Mouse (Mus musculus): ENCODE measurements around the gene Gosr2. TPM values are rescaled to one million over a fixed set of nuclear protein-coding genes. Genes with fewer than 3 reads are reported as not detected.
"Not testable (repeated sequence)": the region's sequence is repeated elsewhere in the genome, so short reads cannot be mapped to it uniquely, and the experiment has no call there.

Gosr2 gene
- polyA plus RNA-seq, 1 experiment from 2014 or later, result 98.1 TPM

DNA sequence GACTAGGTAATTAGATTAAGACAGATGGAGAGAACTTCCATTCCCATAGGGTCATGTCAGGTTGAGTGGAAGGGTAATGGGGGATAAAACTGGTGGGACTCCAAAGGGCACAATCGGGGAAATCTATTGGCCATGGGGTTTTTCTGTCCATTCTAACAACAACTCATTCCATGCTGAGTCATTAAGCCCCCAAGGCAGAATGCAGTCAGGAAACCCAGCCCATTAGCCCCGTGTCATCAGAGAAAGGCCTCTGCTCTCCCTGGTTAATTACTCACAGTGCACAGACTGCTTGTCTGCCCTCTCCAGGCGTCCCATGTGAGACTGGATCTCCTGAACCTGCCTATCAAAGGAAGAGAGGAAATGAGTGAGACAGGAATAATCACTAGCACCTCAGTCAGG is 8.7 kb downstream of the Gosr2 start:
- no peak for ATAC-seq (ENCODE audit: insufficient number of reproducible peaks, insufficient read depth, low FRiP score, low TSS enrichment)
- peaks cover 41% of the 10 kb centered on the region for H3K36me3 ChIP-seq
- H3K9ac ChIP-seq, result no peak overlapping the region
- H3K4me3 ChIP-seq, result no peak overlapping the region
- no peaks in the 10 kb centered on the region for H3K9me3 ChIP-seq
- no peaks in the 10 kb centered on the region for H3K27me3 ChIP-seq
- WGBS, result 15% methylated on average over 3 of the region's 3 CpGs
- H3K4me2 ChIP-seq (replicated peaks), result no peak overlapping the region
- no peak overlapping the region for H3K27ac ChIP-seq
- H3K4me1 ChIP-seq, result no peaks in the 10 kb centered on the region

DNA sequence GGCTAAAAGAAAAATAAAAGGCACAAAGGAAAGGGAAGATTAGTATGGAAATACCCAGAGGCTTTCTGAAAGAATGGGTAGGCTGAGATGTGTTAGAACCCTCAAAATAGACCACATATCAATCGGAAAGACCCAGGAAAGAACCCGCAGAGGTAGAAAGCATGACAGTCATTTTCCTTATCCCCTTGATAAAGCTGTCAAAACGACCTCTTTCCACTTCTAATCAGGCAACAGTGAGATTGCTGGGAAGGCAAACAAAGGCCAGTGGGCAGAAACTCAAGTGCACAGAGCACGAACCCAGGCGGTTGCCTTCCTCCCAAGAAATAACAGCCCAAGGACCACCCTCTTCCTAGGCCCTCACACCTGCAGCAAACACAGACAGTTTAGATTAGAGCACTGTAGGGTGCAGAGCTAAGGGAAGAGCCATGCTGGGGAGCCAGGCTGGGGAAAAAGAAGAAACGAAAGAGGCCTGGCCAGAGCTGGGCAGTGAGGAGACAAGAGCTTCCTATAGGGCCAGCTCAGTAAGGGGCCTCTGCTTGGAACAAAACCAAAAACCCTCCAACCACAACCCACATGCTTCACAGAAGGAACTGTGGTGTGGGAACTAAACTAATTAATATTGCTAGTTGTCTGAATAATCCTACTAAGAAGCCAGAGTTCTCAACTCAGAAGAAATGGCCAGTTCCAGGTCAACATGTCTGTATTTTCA is 9.3 kb downstream of the Gosr2 start:
- WGBS, result 55% methylated on average over 6 of the region's 6 CpGs
- H3K27ac ChIP-seq, result no peak overlapping the region
- H3K36me3 ChIP-seq, result peaks cover 46% of the 10 kb centered on the region
- no peak overlapping the region for H3K4me2 ChIP-seq (replicated peaks)
- no peaks in the 10 kb centered on the region for H3K4me1 ChIP-seq
- no peak overlapping the region for H3K9ac ChIP-seq
- H3K9me3 ChIP-seq, result no peaks in the 10 kb centered on the region
- H3K4me3 ChIP-seq, result no peak overlapping the region
- no peak for ATAC-seq (ENCODE audit: insufficient number of reproducible peaks, insufficient read depth, low FRiP score, low TSS enrichment)
- no peaks in the 10 kb centered on the region for H3K27me3 ChIP-seq

- Histone ChIP-seq H3K4me2 (replicated peaks) (no peak overlapping the region), H3K36me3 (peaks cover 63% of the 10 kb centered on the region), H3K4me1 (no peaks in the 10 kb centered on the region), H3K9ac (no peak overlapping the region), H3K4me3 (no peak overlapping the region), H3K27me3 (no peaks in the 10 kb centered on the region), H3K27ac (no peak overlapping the region), H3K9me3 (no peaks in the 10 kb centered on the region)
- no peak for ATAC-seq (ENCODE audit: insufficient number of reproducible peaks, insufficient read depth, low FRiP score, low TSS enrichment)
- 61% methylated on average over 6 of the region's 6 CpGs for WGBS
Measured at GRCm38 (mm10) chr11:103686706-103687105, 11.0 kb downstream of the Gosr2 start.

DNA sequence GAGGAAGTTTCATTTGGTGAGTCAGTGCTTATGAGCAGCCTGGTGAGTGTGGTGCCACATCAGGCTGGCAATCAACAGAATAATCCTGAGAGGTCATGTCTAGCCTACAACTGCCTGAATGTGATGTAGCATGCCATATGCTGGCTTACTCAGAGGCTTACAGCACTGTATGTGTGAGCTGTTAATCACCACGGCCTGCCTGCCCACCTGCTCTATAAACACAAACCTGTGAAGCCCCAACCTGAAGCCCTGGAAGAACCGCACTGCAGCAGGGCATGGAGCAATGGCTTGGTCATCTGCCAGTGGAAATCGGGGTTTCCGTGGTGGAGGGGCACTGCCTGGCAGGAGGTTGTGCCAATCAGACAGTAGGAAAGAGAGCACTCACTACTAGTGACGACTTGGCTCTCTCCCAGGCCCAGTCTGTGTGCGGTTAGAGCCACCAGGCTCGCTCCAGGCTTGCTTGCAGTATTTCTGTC is 12.4 kb downstream of the Gosr2 start:
- H3K36me3 ChIP-seq, result peaks cover 74% of the 10 kb centered on the region
- no peak for ATAC-seq (ENCODE audit: insufficient number of reproducible peaks, insufficient read depth, low FRiP score, low TSS enrichment)
- H3K9ac ChIP-seq, result no peak overlapping the region

DNA sequence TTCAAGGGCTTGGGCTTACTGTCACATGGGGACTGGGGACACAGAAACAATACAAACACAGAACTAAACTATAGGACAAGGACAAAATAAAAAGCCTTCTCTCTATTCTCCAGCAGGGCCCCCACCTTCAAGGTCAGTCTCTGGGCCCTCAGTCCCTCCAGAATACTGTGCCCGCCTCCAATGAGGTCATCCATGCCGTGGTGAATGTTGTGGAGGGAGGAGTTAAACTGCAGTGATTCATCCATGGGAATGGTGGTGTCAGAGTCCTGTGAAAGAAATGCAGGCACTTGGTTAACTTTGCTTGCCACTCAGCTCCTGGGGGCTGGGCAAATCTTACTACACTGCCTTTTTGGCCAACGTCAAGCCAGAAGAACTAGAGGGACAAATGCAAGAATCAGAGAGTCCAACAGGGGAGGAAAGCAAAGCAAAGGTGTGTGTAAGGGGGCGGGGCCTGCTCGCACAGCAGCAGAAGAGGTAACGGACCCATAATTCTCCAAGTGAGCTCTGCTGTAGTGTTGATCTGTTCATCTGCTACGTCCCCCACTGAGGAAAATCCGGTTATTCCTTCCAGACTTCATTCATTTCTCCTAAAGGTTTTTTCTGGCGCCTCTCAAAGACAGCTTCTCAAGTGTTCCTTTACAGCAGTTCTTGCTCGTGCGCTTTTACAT is 13.9 kb downstream of the Gosr2 start:
- no peak for ATAC-seq (ENCODE audit: insufficient number of reproducible peaks, insufficient read depth, low FRiP score, low TSS enrichment)

More for the DNA sequence above, 12.4 kb downstream of the Gosr2 start:
- Histone ChIP-seq H3K4me2 (replicated peaks) (no peak overlapping the region), H3K9me3 (no peaks in the 10 kb centered on the region), H3K27me3 (no peaks in the 10 kb centered on the region), H3K4me1 (no peaks in the 10 kb centered on the region), H3K4me3 (no peak overlapping the region), H3K27ac (no peak overlapping the region)
- WGBS, result 91% methylated on average over 7 of the region's 7 CpGs

GRCm38 (mm10) chr11:103677042-103677441 is 20.7 kb downstream of the Gosr2 start:
- H3K9ac ChIP-seq; H3K27ac ChIP-seq; H3K4me1 ChIP-seq; H3K9me3 ChIP-seq; H3K27me3 ChIP-seq; H3K4me2 ChIP-seq (replicated peaks); ATAC-seq (ENCODE audit: insufficient number of reproducible peaks, insufficient read depth, low FRiP score, low TSS enrichment); H3K4me3 ChIP-seq: not testable (repeated sequence)
- WGBS, result 37% methylated on average over 2 of the region's 2 CpGs
- peaks cover 47% of the 10 kb centered on the region for H3K36me3 ChIP-seq

More for the DNA sequence above, 13.9 kb downstream of the Gosr2 start:
- H3K27ac ChIP-seq, result no peak overlapping the region
- H3K4me3 ChIP-seq, result no peak overlapping the region
- H3K9me3 ChIP-seq, result no peaks in the 10 kb centered on the region
- no peak overlapping the region for H3K9ac ChIP-seq
- WGBS, result 86% methylated on average over 11 of the region's 11 CpGs
- no peaks in the 10 kb centered on the region for H3K27me3 ChIP-seq
- H3K36me3 ChIP-seq, result peaks cover 84% of the 10 kb centered on the region
- no peaks in the 10 kb centered on the region for H3K4me1 ChIP-seq
- H3K4me2 ChIP-seq (replicated peaks), result no peak overlapping the region

GRCm38 (mm10) chr11:103675556-103675955 is 22.1 kb downstream of the Gosr2 start:
- Histone ChIP-seq H3K36me3 (peaks cover 32% of the 10 kb centered on the region), H3K4me3 (no peak overlapping the region), H3K9me3 (no peaks in the 10 kb centered on the region), H3K9ac (no peak overlapping the region), H3K4me1 (no peaks in the 10 kb centered on the region), H3K27ac (no peak overlapping the region), H3K27me3 (no peaks in the 10 kb centered on the region), H3K4me2 (replicated peaks) (no peak overlapping the region)
- 30% methylated on average over 3 of the region's 3 CpGs for WGBS
- no peak for ATAC-seq (ENCODE audit: insufficient number of reproducible peaks, insufficient read depth, low FRiP score, low TSS enrichment)

DNA sequence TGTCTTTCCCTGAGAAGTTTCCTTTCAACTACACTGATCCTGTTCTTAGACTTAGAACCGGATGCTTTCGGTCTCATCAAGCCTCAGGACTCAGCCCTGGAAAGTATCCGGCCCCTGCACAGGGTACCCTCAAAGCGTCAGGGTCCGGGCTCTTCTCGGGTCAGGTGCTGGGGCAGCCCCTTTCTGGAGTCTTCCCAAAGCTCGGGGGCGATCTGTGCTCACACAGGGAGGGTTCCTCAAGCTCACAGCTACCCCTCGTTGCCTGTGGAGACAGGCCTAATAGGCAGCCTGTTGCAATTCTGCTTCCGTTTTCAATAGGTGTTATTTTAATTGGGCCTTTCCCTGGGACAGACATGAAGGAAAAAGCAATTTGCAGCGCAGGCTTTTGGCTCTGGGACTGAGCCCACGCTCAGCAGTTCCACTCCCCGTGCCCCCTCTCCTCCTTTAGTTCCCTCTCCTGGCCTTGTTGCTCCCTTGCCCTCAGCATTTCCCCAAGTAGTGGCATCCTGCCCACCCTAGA is 30.7 kb downstream of the Gosr2 start:
- no peak overlapping the region for H3K4me2 ChIP-seq (replicated peaks)
- peaks cover 8% of the 10 kb centered on the region; the same call in 1 of the 2 replicates for H3K4me1 ChIP-seq
- WGBS, result 54% methylated on average over 13 of the region's 13 CpGs
- H3K36me3 ChIP-seq, result no peaks in the 10 kb centered on the region
- no peak overlapping the region for H3K9ac ChIP-seq
- H3K27ac ChIP-seq, result no peak overlapping the region
- H3K27me3 ChIP-seq, result peaks cover 6% of the 10 kb centered on the region
- no peak for ATAC-seq (ENCODE audit: insufficient number of reproducible peaks, insufficient read depth, low FRiP score, low TSS enrichment)
- H3K4me3 ChIP-seq, result no peak overlapping the region
- no peaks in the 10 kb centered on the region for H3K9me3 ChIP-seq

DNA sequence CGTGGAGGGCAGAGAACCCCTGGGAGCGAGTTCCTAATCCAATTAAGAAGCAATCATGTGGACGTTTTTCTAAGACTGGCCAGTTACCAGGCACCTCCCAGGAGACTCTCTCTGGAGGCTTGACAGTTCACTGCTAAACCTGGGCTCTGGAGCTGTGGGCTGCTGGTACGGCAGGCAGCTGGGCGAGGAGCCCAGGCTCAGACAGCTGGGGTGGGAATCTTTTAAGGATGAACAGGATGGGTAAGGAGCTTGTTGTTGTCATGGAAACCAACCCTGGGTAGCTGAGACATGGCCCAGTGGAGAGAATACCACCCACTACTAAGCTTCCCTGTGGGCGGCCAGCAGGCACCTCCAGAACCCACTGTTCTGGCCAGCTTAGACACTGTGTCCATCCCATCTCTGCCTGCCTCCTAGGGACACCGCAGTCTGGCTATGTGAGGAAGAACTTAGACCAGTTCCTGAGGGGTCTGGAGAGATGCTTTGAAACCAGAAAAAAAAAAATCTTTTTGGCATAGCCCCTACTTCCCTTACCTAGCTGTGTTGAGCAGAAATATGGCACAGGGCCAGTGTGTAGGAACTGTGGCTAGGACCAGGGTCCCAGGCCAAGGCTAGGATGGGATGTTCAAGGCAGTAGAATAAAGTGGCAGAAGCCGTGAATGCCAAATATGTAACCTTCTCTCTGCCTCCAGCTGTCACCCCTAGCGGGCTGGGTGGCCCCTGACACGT is 31.4 kb downstream of the Gosr2 start:
- Histone ChIP-seq H3K4me3 (no peak overlapping the region), H3K27ac (no peak overlapping the region), H3K9ac (no peak overlapping the region), H3K4me2 (replicated peaks) (no peak overlapping the region), H3K36me3 (no peaks in the 10 kb centered on the region), H3K9me3 (no peaks in the 10 kb centered on the region), H3K4me1 (peaks cover 8% of the 10 kb centered on the region; the same call in 1 of the 2 replicates), H3K27me3 (peaks cover 6% of the 10 kb centered on the region)
- WGBS, result 27% methylated on average over 10 of the region's 10 CpGs
- no peak for ATAC-seq (ENCODE audit: insufficient number of reproducible peaks, insufficient read depth, low FRiP score, low TSS enrichment)

- no peak overlapping the region for H3K9ac ChIP-seq
- 69% methylated on average over 1 of the region's 1 CpGs for WGBS
- ATAC-seq (ENCODE audit: insufficient number of reproducible peaks, insufficient read depth, low FRiP score, low TSS enrichment), result no peak
- H3K4me1 ChIP-seq, result peaks cover 8% of the 10 kb centered on the region; the same call in 1 of the 2 replicates
- H3K9me3 ChIP-seq, result no peaks in the 10 kb centered on the region
- H3K27ac ChIP-seq, result no peak overlapping the region
- H3K36me3 ChIP-seq, result no peaks in the 10 kb centered on the region
- peaks cover 6% of the 10 kb centered on the region for H3K27me3 ChIP-seq
- no peak overlapping the region for H3K4me3 ChIP-seq
- no peak overlapping the region for H3K4me2 ChIP-seq (replicated peaks)
Measured at GRCm38 (mm10) chr11:103665695-103666094, 32.0 kb downstream of the Gosr2 start.

DNA sequence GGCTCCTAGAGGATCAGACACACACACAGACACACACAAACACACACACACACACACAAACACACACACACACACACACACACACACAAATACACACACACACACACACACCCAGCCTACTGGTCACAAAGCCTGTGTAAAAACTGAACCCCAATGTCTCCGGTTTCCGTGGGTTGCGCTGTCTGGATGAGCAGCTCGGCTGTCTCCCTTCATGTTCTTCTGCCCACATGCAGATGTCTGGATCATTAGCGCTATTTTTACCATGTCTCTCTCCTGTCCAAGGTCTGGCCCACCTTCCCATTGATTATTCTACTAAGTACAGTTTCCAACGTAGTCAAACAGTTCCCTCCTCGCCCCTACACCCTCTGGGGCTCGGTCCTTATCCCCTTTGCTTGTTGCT is 34.6 kb downstream of the Gosr2 start:
- Histone ChIP-seq H3K27ac (no peak overlapping the region), H3K36me3 (no peaks in the 10 kb centered on the region), H3K4me3 (no peak overlapping the region)

More for the DNA sequence above, 34.6 kb downstream of the Gosr2 start:
- no peak overlapping the region for H3K4me2 ChIP-seq (replicated peaks)
- H3K4me1 ChIP-seq, result peaks cover 8% of the 10 kb centered on the region; the same call in 1 of the 2 replicates
- no peaks in the 10 kb centered on the region for H3K9me3 ChIP-seq
- WGBS, result 83% methylated on average over 8 of the region's 8 CpGs
- ATAC-seq (ENCODE audit: insufficient number of reproducible peaks, insufficient read depth, low FRiP score, low TSS enrichment), result no peak
- no peak overlapping the region for H3K9ac ChIP-seq
- peaks cover 3% of the 10 kb centered on the region; the same call in 1 of the 2 replicates for H3K27me3 ChIP-seq
